Mouse (Mus musculus): ENCODE measurements around the gene Pard3b. TPM values are rescaled to one million over a fixed set of nuclear protein-coding genes. Genes with fewer than 3 reads are reported as not detected.
A peak's percentile ranks its signal among the peaks of the same experiment; 100 is the strongest.

Pard3b gene
- polyA plus RNA-seq (2012; ENCODE audit: insufficient read depth, insufficient read length, missing spikeins), result 3.0 and 3.3 TPM in 2 replicates

DNA sequence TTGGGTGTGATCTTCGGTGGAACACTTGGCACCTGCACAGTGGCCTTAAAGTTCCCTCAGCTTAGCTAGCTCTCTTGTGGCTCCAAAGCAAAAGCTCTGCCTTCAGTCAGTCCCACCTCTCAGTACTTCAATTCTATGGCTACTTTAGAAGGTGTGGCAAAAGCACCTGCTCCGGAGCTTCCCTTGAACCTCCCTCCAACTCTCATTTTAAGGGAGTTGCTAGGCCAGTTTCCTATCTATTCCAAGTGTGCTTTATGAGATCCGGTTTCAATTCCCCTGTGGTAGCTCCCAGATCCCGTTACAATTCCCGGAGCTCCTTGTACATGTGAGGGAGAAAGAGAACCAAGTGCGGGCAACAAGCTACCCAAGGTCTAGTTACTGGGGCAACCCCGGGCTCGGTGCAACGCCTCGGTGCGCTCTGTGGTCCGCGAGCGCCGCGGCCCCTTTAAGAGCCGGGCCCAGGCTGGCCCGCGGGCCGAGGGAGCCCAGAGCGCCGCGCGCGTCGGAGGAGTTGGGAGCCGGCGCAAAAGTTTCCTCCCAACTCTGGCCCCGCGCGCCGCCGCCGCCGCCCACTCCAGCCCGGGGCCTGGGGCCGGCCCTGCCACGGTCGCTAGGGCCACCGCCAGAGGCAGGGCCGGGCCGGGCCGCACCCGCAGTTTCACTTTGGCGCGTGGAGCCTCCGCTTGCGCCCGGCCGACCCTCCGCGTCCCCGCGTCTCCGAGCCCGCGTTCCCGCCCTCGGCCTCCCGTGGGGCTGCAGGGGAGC is at the start of gene Pard3b:
Gene Pard3b, plus strand, starts transcription at position 478 of the 765 bp plus-strand sequence.
- H3K4me3 ChIP-seq (ENCODE audit: insufficient read depth, low read depth, low read length), result peak within 1 kb of the TSS; percentile 98
- peaks cover 4% of the 10 kb centered on the region; the same call in 1 of the 2 replicates for H3K4me1 ChIP-seq (ENCODE audit: control insufficient read depth, insufficient read depth, insufficient read length, low read length)
- H3K27ac ChIP-seq (replicated peaks; ENCODE audit: low read depth, low read length), result 0 out of 2 replicates have a peak within 1 kb of the TSS, but pooled peaks have one; percentile 31

DNA sequence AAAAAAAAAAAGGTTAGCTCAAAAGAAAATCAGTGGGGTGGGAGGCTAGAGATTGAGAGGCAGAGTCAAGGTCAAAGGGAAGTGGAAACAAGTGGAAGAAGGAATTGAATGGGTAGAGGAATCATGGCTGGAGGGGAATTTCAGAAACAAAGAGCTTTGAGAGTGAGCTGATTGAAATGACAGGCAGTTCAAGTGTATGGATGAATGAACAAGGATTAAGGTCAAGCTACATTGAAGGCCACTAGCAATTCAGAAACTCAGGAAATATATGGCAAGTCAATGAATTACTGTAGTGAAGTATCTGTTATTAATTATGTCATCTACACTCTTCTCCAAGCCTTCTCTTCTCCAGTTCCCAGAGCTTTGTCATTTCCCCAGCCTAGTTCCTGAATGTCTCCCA is 22.4 kb upstream of the Pard3b start:
- no peak overlapping the region for H3K4me3 ChIP-seq (ENCODE audit: insufficient read depth, low read depth, low read length)
- no peak overlapping the region for H3K27ac ChIP-seq (replicated peaks; ENCODE audit: low read depth, low read length)
- H3K4me1 ChIP-seq (ENCODE audit: control insufficient read depth, insufficient read depth, insufficient read length, low read length), result no peaks in the 10 kb centered on the region

DNA sequence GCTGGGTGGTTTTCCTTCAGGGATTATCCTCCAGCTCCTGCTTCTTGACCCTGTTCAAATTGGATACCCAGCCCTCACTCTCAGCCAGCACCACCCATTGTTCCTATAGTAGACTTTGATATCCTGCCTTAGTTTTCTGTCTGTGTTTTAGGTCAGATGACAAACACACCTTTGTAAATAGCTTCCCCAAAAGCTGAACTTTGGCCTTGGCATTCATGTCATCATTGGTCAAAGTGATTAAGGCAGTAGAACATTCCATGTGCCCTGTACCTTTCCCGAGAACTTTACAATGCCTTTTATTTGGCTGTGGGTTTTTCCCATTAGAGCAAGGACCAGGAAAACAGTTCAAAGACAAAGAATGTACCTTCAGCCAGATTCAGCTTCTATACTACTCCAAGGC is 18.0 kb upstream of the Pard3b start:
- Histone ChIP-seq H3K27ac (replicated peaks; ENCODE audit: low read depth, low read length) (no peak overlapping the region), H3K4me1 (ENCODE audit: control insufficient read depth, insufficient read depth, insufficient read length, low read length) (no peaks in the 10 kb centered on the region)

DNA sequence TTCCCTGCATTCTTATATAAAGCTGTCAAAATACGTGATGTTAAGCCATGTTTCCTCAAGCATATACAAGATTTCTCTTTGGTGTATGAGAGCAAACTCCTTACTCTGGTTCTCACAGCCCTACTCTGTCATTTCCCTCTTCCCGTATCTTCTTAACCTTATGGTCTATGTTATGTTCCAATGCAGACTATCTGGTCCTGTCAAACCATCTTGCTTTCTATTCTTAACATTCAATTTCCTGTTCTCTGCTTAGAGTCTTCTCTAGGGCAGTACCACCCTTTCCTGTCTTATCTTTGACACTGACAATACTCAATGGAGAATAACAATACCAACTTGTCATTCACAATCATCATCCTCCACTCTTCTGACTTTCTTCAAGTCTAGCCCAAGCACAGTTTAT is 8.8 kb upstream of the Pard3b start:
- no peak overlapping the region for H3K4me3 ChIP-seq (ENCODE audit: insufficient read depth, low read depth, low read length)
- no peak overlapping the region for H3K27ac ChIP-seq (replicated peaks; ENCODE audit: low read depth, low read length)
- no peaks in the 10 kb centered on the region for H3K4me1 ChIP-seq (ENCODE audit: control insufficient read depth, insufficient read depth, insufficient read length, low read length)

More for the DNA sequence above, 18.0 kb upstream of the Pard3b start:
- H3K4me3 ChIP-seq (ENCODE audit: insufficient read depth, low read depth, low read length), result no peak overlapping the region

DNA sequence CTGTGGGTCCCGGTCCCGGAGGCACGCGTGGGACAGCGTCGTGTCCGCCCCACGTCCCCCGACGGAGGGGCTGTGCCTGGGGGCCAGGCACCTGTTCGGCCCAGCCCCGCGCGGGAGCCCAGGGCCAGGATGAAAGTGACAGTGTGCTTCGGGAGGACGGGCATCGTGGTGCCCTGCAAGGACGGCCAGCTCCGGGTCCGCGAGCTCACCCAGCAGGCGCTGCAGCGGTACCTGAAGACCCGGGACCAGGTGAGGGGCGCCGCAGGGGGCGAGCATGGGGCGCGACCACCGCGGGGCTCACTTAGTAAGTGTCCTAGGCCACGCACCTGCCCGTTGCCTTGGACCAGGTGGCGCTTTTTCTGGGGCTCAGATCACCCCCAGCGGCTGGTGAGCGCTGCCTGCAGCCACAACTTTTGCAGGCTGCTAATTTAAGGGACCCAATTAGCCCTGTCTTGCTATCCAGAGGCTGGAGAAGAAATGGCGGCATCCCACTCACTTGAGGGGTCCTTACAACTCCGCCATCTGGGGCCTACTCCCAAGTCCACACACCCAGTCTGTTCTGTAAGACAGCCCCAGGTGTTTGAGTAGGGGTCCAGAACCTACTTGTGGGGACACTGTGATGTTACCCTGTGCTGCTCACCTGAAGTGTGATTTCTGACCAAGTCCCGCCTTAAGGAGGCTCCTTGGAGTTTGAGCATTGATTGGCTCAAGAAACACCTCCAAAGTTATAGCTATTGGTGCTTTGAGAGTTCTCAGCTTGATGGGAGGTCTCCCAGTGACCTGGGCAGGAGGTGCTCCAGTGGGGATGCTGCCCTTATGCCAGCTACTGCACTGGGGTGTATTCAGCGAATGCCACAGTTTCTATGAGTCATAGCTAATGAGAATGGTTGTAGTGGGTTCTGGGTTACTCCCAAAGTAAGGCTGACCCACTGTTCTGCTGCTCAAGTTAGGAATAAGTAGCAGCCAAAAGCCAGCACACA is 780 bp downstream of the Pard3b start:
- H3K27ac ChIP-seq (replicated peaks; ENCODE audit: low read depth, low read length), result 0 out of 2 replicates have a peak overlapping the region, but pooled peaks have one; percentile 7
- peaks cover 4% of the 10 kb centered on the region; the same call in 1 of the 2 replicates for H3K4me1 ChIP-seq (ENCODE audit: control insufficient read depth, insufficient read depth, insufficient read length, low read length)
- H3K4me3 ChIP-seq (ENCODE audit: insufficient read depth, low read depth, low read length), result peak overlapping the region; percentile 98

DNA sequence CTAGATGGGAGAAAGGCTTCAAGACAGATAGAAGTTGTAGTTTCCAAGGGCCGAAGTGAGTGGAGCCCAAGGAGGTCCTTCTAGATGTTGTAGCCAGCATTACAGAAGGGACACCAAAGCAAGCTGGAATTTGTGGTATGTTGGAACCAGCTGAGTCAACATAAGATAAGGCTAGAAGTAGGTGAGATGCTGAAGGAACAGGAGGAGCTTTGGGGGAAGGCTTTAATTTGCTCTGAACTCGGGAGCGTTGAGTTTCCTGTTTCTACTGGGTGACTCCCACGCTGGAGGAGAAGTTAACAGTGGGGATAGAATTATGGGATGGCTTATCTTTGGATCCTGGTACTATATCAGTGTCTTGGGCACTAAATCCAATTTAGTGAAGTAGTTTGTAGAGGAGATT is 3.3 kb downstream of the Pard3b start:
- H3K4me3 ChIP-seq (ENCODE audit: insufficient read depth, low read depth, low read length), result no peak overlapping the region
- H3K4me1 ChIP-seq (ENCODE audit: control insufficient read depth, insufficient read depth, insufficient read length, low read length), result peaks cover 4% of the 10 kb centered on the region; the same call in 1 of the 2 replicates
- no peak overlapping the region for H3K27ac ChIP-seq (replicated peaks; ENCODE audit: low read depth, low read length)

DNA sequence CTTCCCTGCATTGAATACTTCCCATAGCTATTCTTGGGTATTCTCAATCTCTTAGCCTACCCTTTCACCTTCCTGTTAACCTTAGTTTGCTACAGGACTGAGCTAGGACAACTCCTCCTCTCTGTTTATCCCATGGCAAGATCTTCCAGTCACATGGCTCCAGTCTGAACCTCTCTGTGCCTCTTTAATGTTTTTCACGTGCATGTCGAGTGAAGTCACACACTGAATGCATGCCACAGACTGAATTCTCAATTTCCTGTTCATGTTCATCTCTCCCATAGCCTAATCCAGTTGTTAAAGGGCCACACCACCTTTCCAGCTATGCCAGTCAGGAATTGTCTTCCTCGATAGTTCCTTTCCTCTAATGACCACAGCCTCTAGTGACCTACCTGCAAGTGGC is 6.4 kb downstream of the Pard3b start:
- no peak overlapping the region for H3K4me3 ChIP-seq (ENCODE audit: insufficient read depth, low read depth, low read length)
- H3K27ac ChIP-seq (replicated peaks; ENCODE audit: low read depth, low read length), result no peak overlapping the region

DNA sequence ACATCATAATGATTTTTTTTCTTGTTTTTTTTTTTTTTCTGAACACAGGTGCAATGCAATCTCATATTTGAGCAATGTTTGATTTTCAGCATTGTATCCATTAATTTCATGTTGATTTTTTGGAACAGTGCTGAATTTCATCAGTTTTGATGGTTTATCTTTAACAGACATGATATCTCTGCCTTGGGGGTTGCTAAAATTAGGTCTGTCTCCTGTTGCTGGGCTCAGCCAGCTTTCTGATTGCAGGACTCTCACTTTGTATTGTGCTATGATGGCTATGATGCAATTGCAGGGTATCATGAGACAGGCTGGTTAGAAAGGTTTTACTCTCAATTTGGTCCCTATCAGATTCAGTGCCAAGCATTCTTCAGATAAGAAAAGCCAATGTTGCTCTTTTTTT is 11.3 kb downstream of the Pard3b start:
- Histone ChIP-seq H3K4me3 (ENCODE audit: insufficient read depth, low read depth, low read length) (no peak overlapping the region), H3K27ac (replicated peaks; ENCODE audit: low read depth, low read length) (no peak overlapping the region), H3K4me1 (ENCODE audit: control insufficient read depth, insufficient read depth, insufficient read length, low read length) (peaks cover 6% of the 10 kb centered on the region; the same call in 1 of the 2 replicates)

More for the DNA sequence above, 6.4 kb downstream of the Pard3b start:
- H3K4me1 ChIP-seq (ENCODE audit: control insufficient read depth, insufficient read depth, insufficient read length, low read length), result no peaks in the 10 kb centered on the region

DNA sequence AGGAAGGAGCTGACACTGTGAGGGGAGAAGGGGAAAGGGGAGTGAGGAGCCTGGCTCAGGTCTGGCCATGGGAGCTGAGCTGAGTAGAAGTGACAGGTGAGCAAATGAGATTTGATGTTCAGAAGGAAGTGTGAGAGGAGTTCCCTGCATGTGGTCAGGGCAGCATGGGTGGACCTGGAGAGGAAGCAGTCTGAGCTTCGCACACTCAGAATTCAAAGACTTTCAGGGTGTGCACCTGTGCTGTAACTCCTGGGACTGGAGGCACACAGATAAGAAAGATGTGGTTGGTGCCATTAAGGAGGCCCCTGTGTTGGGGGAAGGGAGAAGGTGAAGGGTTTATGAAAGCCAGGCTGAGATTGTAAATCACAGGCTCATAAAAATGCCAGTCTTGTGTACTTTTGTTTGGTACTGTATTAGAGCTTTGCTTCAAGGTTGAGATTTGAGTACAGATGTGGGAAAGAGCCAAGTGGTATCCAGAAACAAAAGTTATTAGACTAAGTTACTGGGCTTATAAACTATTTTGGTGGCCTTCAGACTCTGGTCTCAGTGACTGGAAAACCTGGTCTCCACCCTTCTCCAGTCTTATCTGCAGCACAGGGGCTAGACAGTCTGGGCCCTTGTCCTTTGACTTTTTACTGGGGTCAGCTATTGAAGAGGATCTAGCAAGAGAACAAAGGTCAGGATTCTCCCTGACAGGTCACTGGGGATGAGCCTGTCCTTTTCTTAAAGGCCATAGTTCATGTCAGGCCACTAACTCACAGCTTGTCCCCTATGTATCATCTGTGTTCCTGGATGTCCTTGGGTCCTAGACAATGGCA is 13.0 kb downstream of the Pard3b start:
- H3K4me3 ChIP-seq (ENCODE audit: insufficient read depth, low read depth, low read length), result no peak overlapping the region
- no peak overlapping the region for H3K27ac ChIP-seq (replicated peaks; ENCODE audit: low read depth, low read length)
- H3K4me1 ChIP-seq (ENCODE audit: control insufficient read depth, insufficient read depth, insufficient read length, low read length), result peaks cover 6% of the 10 kb centered on the region; the same call in 1 of the 2 replicates

DNA sequence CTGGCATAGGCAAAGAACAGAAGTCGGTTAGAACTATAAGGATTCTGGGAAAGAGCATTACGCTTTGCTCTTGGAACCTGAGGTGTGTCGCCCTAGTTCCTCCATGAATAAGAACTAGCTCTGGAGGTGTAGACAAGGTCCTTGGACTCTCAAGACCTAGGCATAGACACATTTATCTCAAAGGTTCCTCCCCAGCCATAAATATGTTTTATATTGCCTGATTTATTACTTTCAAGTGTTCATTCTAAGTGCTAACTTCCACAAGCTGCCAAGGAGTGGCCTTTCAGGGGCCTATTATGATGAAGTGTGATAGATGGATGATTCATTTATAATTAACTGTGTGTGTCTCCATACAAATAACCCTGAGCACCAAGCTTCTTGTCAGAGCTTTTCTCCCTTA is 19.1 kb downstream of the Pard3b start:
- no peak overlapping the region for H3K4me3 ChIP-seq (ENCODE audit: insufficient read depth, low read depth, low read length)
- H3K4me1 ChIP-seq (ENCODE audit: control insufficient read depth, insufficient read depth, insufficient read length, low read length), result peaks cover 8% of the 10 kb centered on the region
- H3K27ac ChIP-seq (replicated peaks; ENCODE audit: low read depth, low read length), result no peak overlapping the region

DNA sequence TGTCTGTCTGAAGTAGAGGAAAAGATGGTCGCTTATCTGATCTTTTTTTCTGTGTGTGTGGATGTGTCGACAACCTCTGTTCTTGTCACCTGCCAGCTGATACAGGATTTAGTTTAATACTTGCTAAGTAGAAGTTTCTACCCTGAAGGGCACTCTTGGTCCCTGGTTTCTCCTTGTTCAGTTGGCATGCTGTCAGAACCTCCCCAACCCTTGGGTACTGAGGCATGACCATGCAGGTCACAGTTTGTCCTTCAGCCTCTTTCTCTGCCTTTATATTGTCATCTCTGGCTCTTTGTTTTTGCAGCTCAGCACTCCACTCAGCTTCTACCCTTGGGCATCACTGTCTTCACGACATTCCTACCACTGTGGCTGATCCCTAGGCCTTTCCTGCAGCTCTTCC is 21.3 kb downstream of the Pard3b start:
- no peak overlapping the region for H3K27ac ChIP-seq (replicated peaks; ENCODE audit: low read depth, low read length)
- peaks cover 8% of the 10 kb centered on the region for H3K4me1 ChIP-seq (ENCODE audit: control insufficient read depth, insufficient read depth, insufficient read length, low read length)
- no peak overlapping the region for H3K4me3 ChIP-seq (ENCODE audit: insufficient read depth, low read depth, low read length)

DNA sequence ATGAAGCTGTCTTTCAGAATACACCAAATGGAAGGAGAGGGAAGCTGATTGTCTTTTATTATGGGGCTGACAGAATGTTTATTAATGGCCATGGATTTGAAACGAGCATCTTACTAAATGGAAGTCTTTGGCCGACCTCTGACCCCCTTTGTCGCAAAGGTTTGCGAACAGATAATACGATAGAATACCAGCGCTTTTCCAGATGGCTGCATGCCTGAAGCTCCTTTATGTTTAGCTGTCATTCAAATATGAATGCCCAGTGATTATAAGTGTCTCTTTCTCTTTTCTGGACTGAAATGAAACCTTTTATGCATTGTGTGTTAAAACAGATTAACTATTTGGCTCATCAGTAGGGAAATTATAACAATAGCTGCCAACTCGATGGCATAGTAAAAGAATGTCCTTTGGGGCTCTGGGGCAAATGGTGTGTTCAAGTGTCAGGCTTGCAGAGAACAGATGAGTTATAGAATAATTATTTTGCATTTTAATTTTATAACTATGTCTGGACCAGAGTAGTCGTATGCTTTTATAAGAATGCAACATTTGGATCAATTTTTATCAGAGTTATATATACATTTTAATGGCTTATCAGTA is 46.7 kb downstream of the Pard3b start:
- Histone ChIP-seq H3K4me3 (ENCODE audit: insufficient read depth, low read depth, low read length) (no peak overlapping the region), H3K27ac (replicated peaks; ENCODE audit: low read depth, low read length) (no peak overlapping the region), H3K4me1 (ENCODE audit: control insufficient read depth, insufficient read depth, insufficient read length, low read length) (no peaks in the 10 kb centered on the region)

DNA sequence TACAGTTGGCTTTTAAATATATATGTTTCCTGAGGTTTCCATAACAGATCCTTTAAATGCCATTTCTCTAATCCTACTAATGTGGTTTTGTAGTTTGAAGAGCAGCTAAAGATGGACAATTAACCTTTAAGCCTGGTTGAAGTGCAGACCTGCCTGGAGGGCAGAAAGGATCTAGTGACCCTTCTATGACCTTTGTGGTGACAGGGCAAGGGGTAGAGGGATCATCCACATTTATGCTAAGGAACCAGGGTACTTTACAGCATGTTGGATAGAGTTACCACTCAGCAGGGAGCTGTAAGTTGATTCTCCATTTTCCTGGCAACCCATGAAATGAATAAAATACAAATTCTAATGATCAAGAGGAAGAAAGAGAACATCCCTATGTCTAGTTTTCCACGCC is 47.3 kb downstream of the Pard3b start:
- Histone ChIP-seq H3K4me1 (ENCODE audit: control insufficient read depth, insufficient read depth, insufficient read length, low read length) (no peaks in the 10 kb centered on the region), H3K4me3 (ENCODE audit: insufficient read depth, low read depth, low read length) (no peak overlapping the region), H3K27ac (replicated peaks; ENCODE audit: low read depth, low read length) (no peak overlapping the region)

DNA sequence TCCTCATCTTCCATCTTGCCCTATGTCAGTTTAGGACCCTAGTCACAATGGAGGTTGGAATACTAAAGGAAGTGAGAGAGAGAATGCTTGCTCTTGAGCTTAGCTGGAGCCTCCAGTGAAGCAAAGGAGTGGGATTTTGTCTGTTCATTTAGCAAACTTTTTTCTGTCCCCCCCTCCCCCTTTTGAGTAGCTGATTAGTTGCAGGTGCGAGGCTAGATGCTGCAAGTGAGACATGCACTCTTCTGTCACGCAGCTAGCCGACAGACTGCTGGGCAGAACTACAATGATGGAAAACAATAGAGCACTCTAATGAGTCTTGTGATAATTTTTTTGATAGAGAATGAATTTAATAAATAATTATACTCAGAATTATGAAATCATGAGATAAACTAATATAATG is 49.7 kb downstream of the Pard3b start:
- no peak overlapping the region for H3K27ac ChIP-seq (replicated peaks; ENCODE audit: low read depth, low read length)
- no peaks in the 10 kb centered on the region for H3K4me1 ChIP-seq (ENCODE audit: control insufficient read depth, insufficient read depth, insufficient read length, low read length)
- H3K4me3 ChIP-seq (ENCODE audit: insufficient read depth, low read depth, low read length), result no peak overlapping the region

All from brown adipose tissue, adult 24 weeks (tissue).